Mouse (Mus musculus) Patski (cell line): ENCODE measurements around the gene Zfp385b. TPM values are rescaled to one million over a fixed set of nuclear protein-coding genes. Genes with fewer than 3 reads are reported as not detected.

ENCODE experiments used
- ATAC-seq: fragments of 100-300 bp; one replicate; pipeline ENCODE4 v1.8.0; 2021
- CTCF ChIA-PET: fragments of 350-600 bp; sonication (Branson Sonifier 250); formaldehyde crosslinking; loops from one replicate; lab custom pipeline; 2022; ENCODE audit warnings: inconsistent platforms; lab: Charles Lee
- POLR2A ChIA-PET: fragments of 350-600 bp; sonication (Branson Sonifier 250); formaldehyde crosslinking; loops from one replicate; lab custom pipeline; 2022; ENCODE audit warnings: antibody characterized with exemption, inconsistent platforms; lab: Charles Lee
- DNase-seq: peaks from one replicate; pipeline ENCODE4 v3.0.0-alpha.2; 2011; ENCODE audit warnings: low read depth, low spot score
- H3K27me3 ChIP-seq: fragments of 371-371 bp; one replicate; pipeline ENCODE4 v1.5.1; 2021
- CTCF ChIP-seq: fragments of 100-300 bp; IDR thresholded peaks from one replicate; pipeline ENCODE4 v1.5.1; 2021
- in situ Hi-C: fragments of 300-500 bp; cut with MboI; formaldehyde crosslinking; loops from 3 replicates; pipeline ENCODE4 v1.11.1; 2018; ENCODE audit warnings: low pct_unique_long_range_greater_than_20kb, mixed read lengths
- polyA plus RNA-seq: library from polyadenylated mRNA; unstranded; gene quantifications from one replicate; pipeline ENCODE4 v1.2.3, GENCODE M21; 2021

Zfp385b gene
- polyA plus RNA-seq, 1 experiment from 2014 or later = 0.74 TPM

DNA sequence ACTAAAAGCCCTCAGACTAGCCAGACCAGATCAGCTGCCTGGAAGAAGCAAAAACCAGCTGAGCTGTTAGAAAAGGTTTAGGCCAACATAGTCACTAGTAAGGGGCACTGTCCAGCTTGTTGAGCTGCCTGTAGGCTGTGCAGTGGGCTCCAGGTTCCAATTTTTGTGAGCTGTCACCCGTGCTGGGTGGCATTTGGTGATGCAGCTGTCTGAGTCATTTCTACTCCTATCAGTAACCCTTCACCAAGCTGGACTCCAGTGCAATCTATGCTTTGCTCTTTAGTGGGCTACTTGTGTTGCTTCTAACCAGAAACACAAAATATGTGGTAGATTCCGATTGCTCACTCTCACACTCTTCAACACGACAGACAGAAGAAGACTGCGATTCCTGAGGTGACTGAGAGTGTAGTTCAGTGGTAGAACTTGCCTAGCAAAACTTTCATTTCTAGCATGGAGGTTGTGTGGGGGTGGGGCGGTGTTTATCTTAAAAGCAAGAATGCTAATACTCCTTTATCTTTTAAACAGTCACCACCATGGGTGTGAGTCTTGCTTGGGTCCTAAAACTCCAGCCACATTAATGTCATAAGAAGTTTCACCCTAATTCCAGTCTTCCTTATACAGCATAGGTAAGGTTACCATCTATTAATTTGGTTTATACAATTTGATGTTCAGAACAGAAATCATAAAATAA lies 147.1 kb downstream of the Zfp385b start:
- ChIA-PET CTCF (no interaction called here), POLR2A (no interaction called here)
- TF ChIP-seq CTCF = no peak
- DNase-seq (no peak), ATAC-seq (no peak)
- H3K27me3 ChIP-seq = no peaks in the 10 kb centered on the region
- in situ Hi-C loops = no loop called here

- no peak for DNase-seq
- TF ChIP-seq CTCF = no peak
- POLR2A ChIA-PET = no interaction called here
- CTCF ChIA-PET = no interaction called here
- no peak for ATAC-seq
- peaks cover 18% of the 10 kb centered on the region for H3K27me3 ChIP-seq
- in situ Hi-C loops = no loop called here
Measured at GRCm38 (mm10) chr2:77662171-77662570, 157.3 kb downstream of the Zfp385b start.

DNA sequence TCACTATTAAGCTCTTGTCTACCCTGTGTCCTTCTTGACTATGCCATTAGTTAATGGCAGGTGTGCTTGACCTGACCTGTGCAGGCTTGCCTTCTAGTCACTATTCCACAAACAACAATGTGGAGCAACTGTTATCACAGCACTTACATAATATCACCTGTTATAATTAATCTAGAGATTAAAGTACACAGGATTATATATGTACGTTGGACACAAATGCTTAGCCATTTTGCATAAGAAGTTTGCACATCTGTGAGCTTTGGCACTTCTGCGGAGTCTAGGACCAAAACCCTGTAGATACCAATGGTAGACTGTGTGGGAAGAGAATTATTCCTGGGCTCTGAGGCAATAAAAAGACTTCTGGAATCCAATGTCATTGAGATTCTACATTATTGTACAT lies 165.8 kb downstream of the Zfp385b start:
- H3K27me3 ChIP-seq = peaks cover 6% of the 10 kb centered on the region
- TF ChIP-seq CTCF = no peak
- ATAC-seq (no peak), DNase-seq (no peak)
- in situ Hi-C loops = no loop called here
- CTCF ChIA-PET = no interaction called here
- POLR2A ChIA-PET = no interaction called here

DNA sequence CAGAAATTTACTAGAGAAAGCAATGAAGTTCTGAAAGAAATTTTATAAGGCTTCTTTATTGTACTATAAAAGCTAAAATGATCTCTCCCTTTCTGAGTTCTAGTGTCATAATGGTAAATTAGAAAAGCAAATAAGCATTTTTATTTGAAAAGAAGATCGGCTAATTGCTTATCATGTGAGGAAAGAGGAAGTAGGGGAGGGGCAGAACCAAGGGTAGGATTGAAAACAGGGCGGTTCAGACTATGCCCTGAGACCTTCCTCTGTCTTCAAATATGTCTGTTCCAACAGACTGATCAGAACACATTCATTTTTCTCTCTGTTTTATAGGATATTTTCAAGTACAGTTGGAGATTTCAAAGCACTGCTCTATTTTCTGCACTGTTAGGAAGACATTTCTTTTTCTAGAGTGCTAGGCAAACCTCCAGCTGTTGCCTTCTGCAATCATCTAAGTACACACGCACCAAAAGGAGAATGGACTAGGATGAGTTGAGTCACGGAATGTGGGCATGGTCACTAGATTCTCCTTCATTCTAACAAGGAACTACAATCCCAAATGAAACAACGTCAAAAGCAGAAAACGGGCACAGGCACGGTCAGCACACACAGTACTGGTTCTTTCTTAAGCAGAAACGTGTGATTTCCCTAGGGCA lies 177.8 kb downstream of the Zfp385b start:
- in situ Hi-C loops = no loop called here
- no peak for TF ChIP-seq CTCF
- DNase-seq = no peak
- no peak for ATAC-seq
- POLR2A ChIA-PET = no interaction called here
- CTCF ChIA-PET = interaction anchor here (1.4 kb wide), 1 partner anchor 11 kb away, joined by 4 read pairs; no protein-coding TSS in a partner anchor
- H3K27me3 ChIP-seq = peaks cover 12% of the 10 kb centered on the region

DNA sequence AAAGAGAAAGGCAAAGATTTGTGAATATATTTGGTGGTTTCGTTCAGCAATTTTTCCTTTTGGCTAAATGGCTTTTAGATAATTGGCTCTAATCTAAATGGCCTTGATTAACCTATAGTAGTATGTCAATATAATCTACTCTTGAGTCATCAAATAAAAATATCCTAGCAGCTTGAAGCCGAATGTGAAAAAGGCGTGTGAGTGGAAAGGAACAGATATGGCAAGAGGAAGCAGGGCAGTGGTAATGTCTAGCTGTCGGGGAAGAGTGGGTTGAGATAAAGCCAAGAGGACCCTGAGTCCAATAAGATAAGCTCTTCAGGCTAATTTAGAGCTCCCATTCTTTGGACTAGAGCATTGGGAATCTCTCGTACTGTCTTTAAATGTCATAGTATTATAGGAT lies 179.4 kb downstream of the Zfp385b start:
- no peak for TF ChIP-seq CTCF
- POLR2A ChIA-PET = no interaction called here
- in situ Hi-C loops = no loop called here
- no peak for DNase-seq
- peaks cover 24% of the 10 kb centered on the region for H3K27me3 ChIP-seq
- CTCF ChIA-PET = interaction anchor here (1.3 kb wide), 1 partner anchor 9 kb away, joined by 5 read pairs; no protein-coding TSS in a partner anchor
- ATAC-seq = no peak

DNA sequence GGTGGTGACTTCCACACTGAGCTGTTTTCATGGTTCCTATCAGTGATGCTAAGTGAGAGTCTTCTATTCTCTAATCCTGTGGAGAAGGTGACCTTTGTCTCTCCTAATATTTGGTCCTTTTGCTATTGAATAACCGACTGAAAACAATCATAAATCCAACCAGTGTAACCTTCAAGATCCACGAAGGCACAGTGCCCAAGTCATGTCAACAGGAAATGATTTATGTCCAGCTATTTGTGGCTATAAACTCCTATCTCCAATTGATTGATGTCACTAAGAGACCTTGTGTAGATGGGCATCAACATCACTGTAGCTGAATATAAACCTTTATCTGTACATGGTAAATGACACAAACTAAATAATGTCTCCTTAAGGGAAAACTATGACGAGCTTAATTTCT lies 187.8 kb downstream of the Zfp385b start:
- no peak for DNase-seq
- in situ Hi-C loops = no loop called here
- ChIA-PET POLR2A (no interaction called here), CTCF (interaction anchor here (1.4 to 1.5 kb wide), 2 partner anchors 9 to 10 kb away, joined by 4 to 5 read pairs; no protein-coding TSS in a partner anchor)
- TF ChIP-seq CTCF = no peak
- no peak for ATAC-seq
- H3K27me3 ChIP-seq = peaks cover 34% of the 10 kb centered on the region

- DNase-seq (no peak), ATAC-seq (no peak)
- peaks cover 5% of the 10 kb centered on the region for H3K27me3 ChIP-seq
- no peak for TF ChIP-seq CTCF
- in situ Hi-C loops = no loop called here
- ChIA-PET POLR2A (no interaction called here), CTCF (no interaction called here)
Measured at GRCm38 (mm10) chr2:77627622-77628231, 191.7 kb downstream of the Zfp385b start.

GRCm38 (mm10) chr2:77618686-77619085 lies 200.8 kb downstream of the Zfp385b start:
- H3K27me3 ChIP-seq = peaks cover 47% of the 10 kb centered on the region
- TF ChIP-seq CTCF = no peak
- ChIA-PET CTCF (no interaction called here), POLR2A (no interaction called here)
- DNase-seq (no peak), ATAC-seq (no peak)
- in situ Hi-C loops = no loop called here

GRCm38 (mm10) chr2:77610303-77610991 lies 209.0 kb downstream of the Zfp385b start:
- no peak for DNase-seq
- ChIA-PET POLR2A (no interaction called here), CTCF (no interaction called here)
- no peak for ATAC-seq
- no peak for TF ChIP-seq CTCF
- peaks cover 24% of the 10 kb centered on the region for H3K27me3 ChIP-seq
- in situ Hi-C loops = no loop called here

GRCm38 (mm10) chr2:77609452-77609851 lies 210.0 kb downstream of the Zfp385b start:
- peaks cover 18% of the 10 kb centered on the region for H3K27me3 ChIP-seq
- no peak for ATAC-seq
- no peak for TF ChIP-seq CTCF
- POLR2A ChIA-PET = no interaction called here
- DNase-seq = no peak
- CTCF ChIA-PET = no interaction called here
- in situ Hi-C loops = no loop called here
